Mouse (Mus musculus) MEL (cell line): ENCODE data around the gene S1pr3.

Source experiments
- CHD1 ChIP-seq: IDR thresholded peaks from 2 replicates; pipeline ENCODE4 v1.6.1; 2012; ENCODE audit warnings: low read depth, mild to moderate bottlenecking, inconsistent platforms, low read length, improper control_type of control experiment
- CHD2 ChIP-seq: IDR thresholded peaks from 2 replicates; pipeline ENCODE4 v1.6.1; 2011; ENCODE audit warnings: low read length, improper control_type of control experiment
- CTCF ChIP-seq, 3 experiments: IDR thresholded peaks in 2 of 3; conservative IDR thresholded peaks in 1 of 3; 2 replicates each; pipeline ENCODE4 v1.5.1; 2011 to 2012; ENCODE audit warnings: low read length in 3 of 3, low read depth in 2 of 3, mild to moderate bottlenecking in 2 of 3, improper control_type of control experiment in 1 of 3, inconsistent platforms in 1 of 3, mixed read lengths in 1 of 3, moderate library complexity in 1 of 3; ENCODE audit not compliant: control insufficient read depth in 1 of 3, insufficient read depth in 1 of 3, poor library complexity in 1 of 3, severe bottlenecking in 1 of 3
- POLR2A ChIP-seq, 2 experiments: IDR thresholded peaks; 2 replicates each; pipeline ENCODE4 v1.6.1; 2011 to 2012; ENCODE audit warnings: low read length in 2 of 2, mild to moderate bottlenecking in 2 of 2, control low read depth in 1 of 2, improper control_type of control experiment in 1 of 2, low read depth in 1 of 2, moderate library complexity in 1 of 2; ENCODE audit not compliant: control insufficient read depth in 1 of 2, insufficient read depth in 1 of 2, poor library complexity in 1 of 2
- TCF12 ChIP-seq: IDR thresholded peaks from 2 replicates; pipeline ENCODE4 v1.6.1; 2014; ENCODE audit warnings: low read depth, mild to moderate bottlenecking, inconsistent platforms, low read length, improper control_type of control experiment, moderate library complexity
- USF1 ChIP-seq: IDR thresholded peaks from 2 replicates; pipeline ENCODE4 v1.6.1; 2014; ENCODE audit warnings: low read depth, mild to moderate bottlenecking, inconsistent platforms, low read length, improper control_type of control experiment, moderate library complexity
- USF2 ChIP-seq, 2 experiments: IDR thresholded peaks; 2 replicates each; pipeline ENCODE4 v1.6.1; 2011 to 2012; ENCODE audit warnings: improper control_type of control experiment in 2 of 2, low read length in 2 of 2, borderline replicate concordance in 1 of 2, inconsistent platforms in 1 of 2, low read depth in 1 of 2, mild to moderate bottlenecking in 1 of 2; ENCODE audit not compliant: insufficient read depth in 1 of 2

GRCm38 (mm10) chr13:51400736-51401501, 7.5 kb upstream of the S1pr3 start:
- TF ChIP-seq CTCF (IDR thresholded peaks at IDR 0.05 in 2 of 3, conservative IDR thresholded peaks at IDR 0.05 in 1 of 3; ENCODE audit: control insufficient read depth in 1 of 3, insufficient read depth in 1 of 3, low read depth in 2 of 3, low read length in 3 of 3, poor library complexity in 1 of 3, severe bottlenecking in 1 of 3) = no peak
- no peak for TF ChIP-seq CHD2
- TF ChIP-seq CHD1 = no peak
- no peak for TF ChIP-seq POLR2A (IDR thresholded peaks at IDR 0.05; ENCODE audit: control insufficient read depth in 1 of 2, insufficient read depth in 1 of 2, low read depth in 1 of 2, low read length in 2 of 2, poor library complexity in 1 of 2)
- no peak for TF ChIP-seq TCF12
- no peak for TF ChIP-seq USF1
- TF ChIP-seq USF2 (IDR thresholded peaks at IDR 0.05; ENCODE audit: borderline replicate concordance in 1 of 2, insufficient read depth in 1 of 2, low read depth in 1 of 2, low read length in 2 of 2) = no peak
